Mouse (Mus musculus) liver, embryonic 13.5 days (tissue): ENCODE data around the gene Gm33543. TPM values are rescaled to one million over a fixed set of nuclear protein-coding genes. Genes with fewer than 3 reads are reported as not detected.

Experiments used
- ATAC-seq: fragments of 200-750 bp; cut with Nextera tagmentation; 2 replicates; pipeline ENCODE4 v1.8.0; 2017; ENCODE audit warnings: low read depth, mild to moderate bottlenecking, moderate number of reproducible peaks, moderate library complexity
- DNase-seq: peaks from one replicate; pipeline ENCODE4 v3.0.0; 2022
- H3K27ac ChIP-seq: fragments of 300-500 bp; sonication (generic); 2 replicates; pipeline ENCODE4 v1.5.1; 2015; ENCODE audit warnings: moderate library complexity, mild to moderate bottlenecking, inconsistent platforms
- H3K27me3 ChIP-seq: fragments of 300-500 bp; sonication (generic); 2 replicates; pipeline ENCODE4 v1.6.1; 2015; ENCODE audit warnings: mild to moderate bottlenecking, inconsistent platforms
- H3K36me3 ChIP-seq: fragments of 300-500 bp; sonication (generic); 2 replicates; pipeline ENCODE4 v1.6.1; 2015; ENCODE audit warnings: mild to moderate bottlenecking, inconsistent platforms
- H3K4me1 ChIP-seq: fragments of 300-500 bp; sonication (generic); replicated peaks from 2 replicates; pipeline ENCODE4 v1.6.1; 2015; ENCODE audit warnings: inconsistent platforms
- H3K4me2 ChIP-seq: fragments of 300-500 bp; sonication (generic); 2 replicates; pipeline ENCODE4 v1.6.1; 2015; ENCODE audit warnings: inconsistent platforms, mild to moderate bottlenecking, moderate library complexity
- H3K4me3 ChIP-seq: fragments of 300-500 bp; sonication (generic); replicated peaks from 2 replicates; pipeline ENCODE4 v1.5.1; 2015; ENCODE audit warnings: mild to moderate bottlenecking, inconsistent platforms
- H3K9ac ChIP-seq: fragments of 300-500 bp; sonication (generic); 2 replicates; pipeline ENCODE4 v1.6.1; 2015; ENCODE audit warnings: mild to moderate bottlenecking, inconsistent platforms
- H3K9me3 ChIP-seq: fragments of 300-500 bp; sonication (generic); replicated peaks from 2 replicates; pipeline ENCODE4 v1.6.1; 2016; ENCODE audit warnings: inconsistent platforms
- WGBS: fragments of 180-500 bp; shearing (Covaris S2); methylation state at CpG from one replicate; pipeline ENCODE4 v1.1.7; 2015; ENCODE audit not compliant: insufficient replicate concordance; 5-methylcytosine and 5-hydroxymethylcytosine counted together
- polyA plus RNA-seq: library from polyadenylated mRNA; unstranded; fragments of >200 nt; fragmentation: Nextera tagmentation; extraction: Ambion mirVana; gene quantifications from 2 replicates; pipeline ENCODE4 v1.2.1, GENCODE M21; 2015

Gm33543 gene
- polyA plus RNA-seq, 1 experiment from 2014 or later: not detected

- DNase-seq: no peak
- H3K9me3 ChIP-seq: no peaks in the 10 kb centered on the region
Observed at GRCm38 (mm10) chr10:95794706-95795105, 48.0 kb downstream of the Gm33543 start.

GRCm38 (mm10) chr10:95791427-95791804 is 51.3 kb downstream of the Gm33543 start:
- Histone ChIP-seq H3K36me3 (no peaks in the 10 kb centered on the region), H3K9ac (no peak overlapping the region), H3K4me3 (no peak overlapping the region), H3K27ac (no peak overlapping the region), H3K4me1 (no peaks in the 10 kb centered on the region), H3K27me3 (no peaks in the 10 kb centered on the region), H3K9me3 (no peaks in the 10 kb centered on the region), H3K4me2 (no peak overlapping the region)
- no peak for ATAC-seq
- no peak for DNase-seq
- WGBS: 71% methylated on average over 8 of the region's 8 CpGs

More at GRCm38 (mm10) chr10:95794706-95795105, 48.0 kb downstream of the Gm33543 start:
- H3K4me2 ChIP-seq: no peak overlapping the region
- H3K27ac ChIP-seq: no peak overlapping the region
- no peak for ATAC-seq
- H3K36me3 ChIP-seq: no peaks in the 10 kb centered on the region
- no peak overlapping the region for H3K9ac ChIP-seq
- H3K4me1 ChIP-seq: no peaks in the 10 kb centered on the region
- 71% methylated on average over 6 of the region's 6 CpGs for WGBS
- H3K4me3 ChIP-seq: no peak overlapping the region
- no peaks in the 10 kb centered on the region for H3K27me3 ChIP-seq

GRCm38 (mm10) chr10:95790771-95791426 is 51.8 kb downstream of the Gm33543 start:
- WGBS: 54% methylated on average over 15 of the region's 15 CpGs
- Histone ChIP-seq H3K27ac (no peak overlapping the region), H3K36me3 (no peaks in the 10 kb centered on the region), H3K27me3 (no peaks in the 10 kb centered on the region), H3K9me3 (no peaks in the 10 kb centered on the region), H3K9ac (no peak overlapping the region), H3K4me3 (no peak overlapping the region), H3K4me1 (no peaks in the 10 kb centered on the region), H3K4me2 (no peak overlapping the region)
- ATAC-seq (no peak), DNase-seq (no peak)

- WGBS: 57% methylated on average over 2 of the region's 2 CpGs
- Histone ChIP-seq H3K9ac (no peak overlapping the region), H3K4me3 (no peak overlapping the region), H3K9me3 (no peaks in the 10 kb centered on the region), H3K27ac (no peak overlapping the region), H3K36me3 (no peaks in the 10 kb centered on the region), H3K4me1 (no peaks in the 10 kb centered on the region), H3K27me3 (no peaks in the 10 kb centered on the region), H3K4me2 (no peak overlapping the region)
- no peak for DNase-seq
- ATAC-seq: no peak
Observed at GRCm38 (mm10) chr10:95787176-95787575, 55.6 kb downstream of the Gm33543 start.

- 53% methylated on average over 7 of the region's 7 CpGs for WGBS
- Histone ChIP-seq H3K27me3 (no peaks in the 10 kb centered on the region), H3K9me3 (no peaks in the 10 kb centered on the region), H3K4me3 (no peak overlapping the region), H3K9ac (no peak overlapping the region), H3K4me1 (no peaks in the 10 kb centered on the region), H3K36me3 (no peaks in the 10 kb centered on the region), H3K27ac (no peak overlapping the region), H3K4me2 (no peak overlapping the region)
- no peak for DNase-seq
- ATAC-seq: no peak
Observed at GRCm38 (mm10) chr10:95784837-95785236, 57.9 kb downstream of the Gm33543 start.

GRCm38 (mm10) chr10:95780881-95781600 is 61.7 kb downstream of the Gm33543 start:
- H3K4me2 ChIP-seq: no peak overlapping the region
- no peak overlapping the region for H3K4me3 ChIP-seq
- 0 out of 2 replicates have a peak, but pooled peaks cover 4% of the 10 kb centered on the region for H3K4me1 ChIP-seq
- no peaks in the 10 kb centered on the region for H3K27me3 ChIP-seq
- H3K9me3 ChIP-seq: no peaks in the 10 kb centered on the region
- no peak for DNase-seq
- 47% methylated on average over 8 of the region's 8 CpGs for WGBS
- no peak for ATAC-seq
- H3K36me3 ChIP-seq: no peaks in the 10 kb centered on the region
- no peak overlapping the region for H3K27ac ChIP-seq
- H3K9ac ChIP-seq: no peak overlapping the region

- Histone ChIP-seq H3K9me3 (no peaks in the 10 kb centered on the region), H3K36me3 (no peaks in the 10 kb centered on the region), H3K4me2 (peak overlapping the region; percentile 2; the same call in 1 of the 2 replicates), H3K27me3 (no peaks in the 10 kb centered on the region), H3K4me1 (0 out of 2 replicates have a peak, but pooled peaks cover 4% of the 10 kb centered on the region), H3K27ac (no peak overlapping the region), H3K9ac (no peak overlapping the region), H3K4me3 (no peak overlapping the region)
- no peak for DNase-seq
- ATAC-seq: peak; percentile 36; the same call in 1 of the 2 replicates
- 60% methylated on average over 13 of the region's 13 CpGs for WGBS
Observed at GRCm38 (mm10) chr10:95779801-95780385, 62.8 kb downstream of the Gm33543 start.

- DNase-seq (no peak), ATAC-seq (no peak)
- Histone ChIP-seq H3K4me2 (no peak overlapping the region), H3K27me3 (no peaks in the 10 kb centered on the region), H3K9me3 (no peaks in the 10 kb centered on the region), H3K27ac (no peak overlapping the region), H3K36me3 (no peaks in the 10 kb centered on the region), H3K4me1 (0 out of 2 replicates have a peak, but pooled peaks cover 4% of the 10 kb centered on the region), H3K4me3 (no peak overlapping the region), H3K9ac (no peak overlapping the region)
- WGBS: 70% methylated on average over 8 of the region's 8 CpGs
Observed at GRCm38 (mm10) chr10:95778622-95779021, 64.1 kb downstream of the Gm33543 start.

GRCm38 (mm10) chr10:95777701-95778320 is 64.9 kb downstream of the Gm33543 start:
- no peaks in the 10 kb centered on the region for H3K9me3 ChIP-seq

GRCm38 (mm10) chr10:95777071-95777470 is 65.7 kb downstream of the Gm33543 start:
- no peaks in the 10 kb centered on the region for H3K9me3 ChIP-seq
- no peak overlapping the region for H3K4me2 ChIP-seq
- no peak for DNase-seq
- 0 out of 2 replicates have a peak, but pooled peaks cover 4% of the 10 kb centered on the region for H3K4me1 ChIP-seq
- no peaks in the 10 kb centered on the region for H3K36me3 ChIP-seq
- no peak overlapping the region for H3K4me3 ChIP-seq
- no peaks in the 10 kb centered on the region for H3K27me3 ChIP-seq
- WGBS: 35% methylated on average over 1 of the region's 1 CpGs
- H3K9ac ChIP-seq: no peak overlapping the region
- no peak overlapping the region for H3K27ac ChIP-seq
- no peak for ATAC-seq

More at GRCm38 (mm10) chr10:95777701-95778320, 64.9 kb downstream of the Gm33543 start:
- DNase-seq: no peak
- H3K27ac ChIP-seq: no peak overlapping the region
- WGBS: 69% methylated on average over 15 of the region's 15 CpGs
- H3K4me1 ChIP-seq: 0 out of 2 replicates have a peak, but pooled peaks cover 4% of the 10 kb centered on the region
- H3K36me3 ChIP-seq: no peaks in the 10 kb centered on the region
- no peaks in the 10 kb centered on the region for H3K27me3 ChIP-seq
- H3K4me3 ChIP-seq: no peak overlapping the region
- no peak for ATAC-seq
- H3K9ac ChIP-seq: no peak overlapping the region
- H3K4me2 ChIP-seq: no peak overlapping the region

GRCm38 (mm10) chr10:95774856-95775255 is 67.9 kb downstream of the Gm33543 start:
- Histone ChIP-seq H3K9ac (no peak overlapping the region), H3K4me2 (no peak overlapping the region), H3K27me3 (no peaks in the 10 kb centered on the region), H3K4me1 (0 out of 2 replicates have a peak, but pooled peaks cover 4% of the 10 kb centered on the region), H3K36me3 (no peaks in the 10 kb centered on the region), H3K9me3 (no peaks in the 10 kb centered on the region), H3K4me3 (no peak overlapping the region), H3K27ac (no peak overlapping the region)
- 70% methylated on average over 7 of the region's 7 CpGs for WGBS
- DNase-seq (no peak), ATAC-seq (no peak)
